Mouse (Mus musculus): Measurements from ENCODE around the gene Ttc8.

Gene Ttc8

DNA sequence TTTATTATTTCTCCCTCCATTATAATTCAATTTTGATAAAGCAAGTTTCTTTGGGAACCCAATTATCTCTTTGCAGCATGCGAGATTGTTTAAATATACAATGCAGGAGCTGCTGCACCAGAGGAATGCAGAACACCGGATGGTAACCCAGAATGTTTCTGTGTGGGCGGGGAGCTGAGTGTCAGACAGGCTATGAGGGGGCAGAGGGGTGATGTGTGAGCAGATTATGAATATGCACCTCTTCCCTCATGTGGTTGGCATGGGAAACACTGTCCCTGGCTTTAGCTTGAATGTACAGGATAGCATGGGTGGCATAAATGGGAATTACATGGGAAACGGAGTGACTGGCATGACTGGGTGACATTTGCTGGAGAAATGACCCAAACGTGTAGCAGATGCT is 108.3 kb downstream of the Ttc8 start:
- no peak for DNase-seq (ENCODE audit: low read depth)

DNA sequence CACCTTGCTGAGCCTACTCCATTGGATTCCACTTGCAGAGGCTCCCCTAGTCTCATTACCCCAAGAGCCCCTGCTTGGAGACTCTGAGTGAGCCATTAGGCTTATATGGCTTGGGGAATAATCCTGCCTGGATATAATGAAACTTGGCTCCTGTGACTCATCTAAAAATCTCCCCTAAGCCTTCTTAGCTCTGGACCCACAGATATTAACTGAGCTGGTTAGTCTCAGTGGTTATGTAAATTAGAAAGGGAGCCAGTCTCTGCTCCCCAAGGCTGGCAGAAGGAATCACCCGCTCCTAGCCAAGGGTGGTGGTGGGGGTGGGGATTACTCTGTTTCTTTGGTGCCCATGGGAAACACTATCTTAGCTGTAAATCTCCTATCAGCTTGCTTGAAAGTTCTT is 109.6 kb downstream of the Ttc8 start:
- no peak for DNase-seq (ENCODE audit: low read depth)

Data from fibroblast of lung, adult 2 months (primary cell).